Mouse (Mus musculus) megakaryocyte, adult 5-6 weeks (primary cell): ENCODE measurements around the gene Map2k3. TPM values are rescaled to one million over a fixed set of nuclear protein-coding genes. Genes with fewer than 3 reads are reported as not detected.

Experiments used
- ATAC-seq: 2 replicates; pipeline ENCODE4 v1.8.0; 2016; ENCODE audit warnings: mild to moderate bottlenecking, inconsistent platforms; ENCODE audit not compliant: poor library complexity, severe bottlenecking
- total RNA-seq, 2 experiments: library from RNA; stranded (forward) in 1 of 2; stranded (reverse) in 1 of 2; fragments of 153-499, 151-499 nt in 1 of 2; fragments of 221-1000, 200-1000 nt in 1 of 2; gene quantifications; 2 replicates each; pipeline versions ENCODE4 v1.2.3 to v1.2.4; 2015 to 2017

The Map2k3 gene
- total RNA-seq, 2 experiments from 2014 or later: 10.5 to 34.2 TPM

DNA sequence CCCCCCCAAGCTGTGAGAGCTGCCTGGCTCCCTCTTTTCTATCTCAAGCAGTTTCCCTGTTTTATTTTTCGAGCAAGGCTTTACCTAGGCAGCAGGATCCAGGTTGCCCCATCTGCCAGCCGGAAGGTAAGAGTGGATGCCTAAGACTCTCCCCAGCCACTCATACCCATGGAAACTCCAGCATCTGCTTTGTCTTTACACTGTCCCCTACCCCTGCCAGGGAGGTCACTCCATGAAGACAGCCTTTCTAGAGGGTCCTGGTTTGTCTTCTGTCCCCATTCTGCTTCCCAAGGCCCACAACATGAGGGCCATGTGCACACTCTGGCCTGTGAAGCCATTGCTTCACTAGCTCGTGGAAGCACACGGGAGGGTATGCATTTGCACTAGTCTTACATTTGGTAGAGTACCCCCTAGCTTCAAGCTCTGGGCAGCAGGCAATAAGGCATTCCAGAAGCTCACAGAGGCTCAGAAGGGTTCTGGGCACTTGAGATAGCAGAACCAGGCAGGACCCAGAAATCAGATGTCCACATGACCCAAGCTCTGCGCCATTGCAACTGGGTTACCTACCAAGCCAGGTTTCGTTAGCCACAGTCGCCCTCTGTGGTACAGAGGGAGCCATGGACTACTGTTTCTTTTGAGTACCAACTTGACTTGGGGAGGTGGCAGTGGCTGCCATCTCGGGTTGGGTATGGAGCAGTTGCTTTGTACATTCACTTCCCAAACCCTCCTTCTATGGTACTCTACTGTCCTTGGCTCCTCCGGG is 24.0 kb downstream of the Map2k3 start:
- ATAC-seq: no peak

DNA sequence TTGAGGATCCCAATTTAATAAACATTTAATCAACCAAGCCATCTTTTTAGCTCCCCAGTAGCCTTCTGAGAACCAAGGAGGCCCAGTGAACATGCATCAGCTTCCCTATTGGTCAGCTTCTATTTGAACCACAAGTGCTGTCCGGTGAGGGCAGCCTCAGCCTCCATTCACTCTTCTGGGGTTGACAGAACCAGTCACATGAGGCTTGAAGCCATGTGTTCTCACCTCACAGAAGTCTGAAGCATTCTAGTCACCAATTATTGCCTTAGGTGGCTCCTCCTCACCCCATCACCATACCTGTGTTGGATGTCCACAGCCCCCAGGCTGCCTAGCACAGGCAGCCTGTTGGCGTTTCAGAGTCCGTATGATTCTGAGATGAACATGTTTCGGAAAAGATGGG is 27.1 kb downstream of the Map2k3 start:
- no peak for ATAC-seq

DNA sequence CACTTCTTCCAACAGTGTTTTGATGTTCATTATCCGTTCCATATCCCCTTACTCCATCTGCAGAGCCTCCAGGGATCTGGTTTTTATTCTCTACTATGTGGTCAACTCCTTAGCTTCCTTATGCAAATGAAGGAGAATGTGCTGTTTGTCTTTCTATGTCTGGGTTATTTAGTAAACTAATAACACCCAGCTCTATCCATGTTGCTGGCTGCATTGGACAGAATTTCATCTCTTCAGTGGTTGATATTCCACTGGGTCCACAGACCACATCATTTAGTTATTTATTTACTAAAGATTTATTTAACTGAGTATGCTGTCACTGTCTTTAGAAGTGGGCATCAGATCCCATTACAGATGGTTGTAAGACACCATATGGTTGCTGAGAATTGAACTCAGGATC is 29.3 kb downstream of the Map2k3 start:
- ATAC-seq: no peak

DNA sequence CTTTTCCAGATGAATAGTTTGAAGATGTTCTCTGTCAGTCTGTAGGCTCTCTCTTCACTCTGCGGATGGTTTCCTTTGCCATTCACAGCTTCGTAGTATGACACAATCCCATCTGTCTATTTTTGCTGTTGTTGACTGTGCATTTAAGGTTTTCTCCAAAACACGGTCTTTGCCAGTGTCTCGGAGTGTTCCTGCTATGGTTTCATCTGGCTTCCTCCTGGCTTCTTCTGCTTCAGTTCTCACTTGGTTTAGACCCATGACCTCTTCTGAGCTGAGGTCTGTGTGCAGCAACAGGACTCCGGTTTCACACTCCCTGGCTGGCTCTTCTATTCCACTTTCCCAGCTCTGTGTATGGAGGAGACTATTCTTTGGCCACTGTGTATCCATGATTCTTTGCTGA is 30.9 kb downstream of the Map2k3 start:
- ATAC-seq: no peak

DNA sequence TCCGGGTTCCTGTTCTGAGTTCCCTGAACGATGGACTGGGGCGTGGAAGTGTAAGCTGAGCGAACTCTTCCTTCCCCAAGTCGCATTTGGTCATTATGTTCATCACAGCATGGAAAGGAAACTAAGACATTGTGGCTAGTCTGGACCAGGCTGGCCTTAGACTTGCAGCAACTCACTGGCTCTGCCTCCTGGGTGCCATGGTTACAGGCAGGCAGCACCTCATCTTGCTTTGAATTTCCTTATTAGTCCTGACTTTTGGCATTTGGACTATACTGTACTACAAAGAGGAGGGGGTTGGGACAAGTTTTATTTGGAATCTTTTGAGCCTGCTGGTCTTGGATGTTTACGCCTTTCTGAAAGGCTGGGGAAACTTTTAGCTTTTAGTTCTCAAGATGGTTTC is 35.1 kb downstream of the Map2k3 start:
- no peak for ATAC-seq

DNA sequence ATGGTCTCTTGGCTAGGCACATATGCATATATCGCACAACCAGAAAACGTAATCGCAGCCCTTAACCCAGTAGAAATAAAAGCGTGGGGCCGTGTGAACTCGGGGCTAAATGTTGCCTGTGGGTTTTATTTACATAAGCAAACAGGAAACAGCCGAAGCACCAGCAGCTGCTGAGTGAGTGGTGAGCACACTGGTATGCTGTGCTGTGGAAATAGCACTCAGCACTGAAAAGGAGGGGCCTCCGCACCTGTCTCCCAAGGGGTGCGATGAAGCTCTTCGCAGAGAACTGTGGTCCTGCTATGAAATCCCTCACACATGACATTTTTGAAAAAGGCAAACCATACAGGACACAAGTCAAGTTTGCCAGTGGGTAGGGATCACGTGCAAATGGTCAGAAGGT is 43.3 kb downstream of the Map2k3 start:
- no peak for ATAC-seq

DNA sequence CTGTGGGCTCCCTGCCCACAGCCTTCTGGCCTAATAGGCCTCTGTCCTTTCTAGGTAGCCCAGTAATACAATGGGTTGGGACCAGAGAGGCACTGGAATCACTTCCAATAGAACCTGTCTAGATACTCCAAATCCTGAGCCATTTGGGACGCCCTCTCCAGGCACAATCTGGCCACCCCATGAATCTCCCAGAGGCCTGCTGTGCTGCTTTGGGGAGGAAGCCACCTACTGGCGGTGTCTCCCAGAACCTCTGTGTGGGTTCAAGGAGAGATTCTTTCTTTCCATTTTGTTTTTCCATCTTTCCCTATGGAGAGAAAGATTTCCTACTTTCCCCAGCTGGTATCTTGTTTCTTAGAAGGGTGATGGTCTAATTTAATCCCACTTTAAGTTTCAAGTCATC is 44.4 kb downstream of the Map2k3 start:
- no peak for ATAC-seq

DNA sequence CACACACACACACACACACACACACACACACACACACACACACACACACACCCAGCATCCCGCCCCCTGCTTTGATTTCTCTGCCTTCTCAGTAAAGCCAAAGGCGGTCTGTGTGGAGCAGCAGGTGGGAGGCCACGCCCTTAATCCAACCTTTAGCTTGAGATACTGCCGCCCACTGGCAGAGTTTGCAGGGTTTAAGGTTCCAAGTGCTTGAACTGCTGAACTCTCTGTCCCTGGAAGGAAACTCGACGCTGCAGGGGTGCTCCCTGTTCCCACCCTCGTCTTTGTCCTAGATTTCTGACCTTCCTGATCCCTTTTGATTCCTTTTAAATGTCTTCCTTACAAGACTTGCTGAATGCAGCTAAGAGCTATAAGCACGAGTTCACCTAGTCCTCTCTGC is 44.9 kb downstream of the Map2k3 start:
- no peak for ATAC-seq

DNA sequence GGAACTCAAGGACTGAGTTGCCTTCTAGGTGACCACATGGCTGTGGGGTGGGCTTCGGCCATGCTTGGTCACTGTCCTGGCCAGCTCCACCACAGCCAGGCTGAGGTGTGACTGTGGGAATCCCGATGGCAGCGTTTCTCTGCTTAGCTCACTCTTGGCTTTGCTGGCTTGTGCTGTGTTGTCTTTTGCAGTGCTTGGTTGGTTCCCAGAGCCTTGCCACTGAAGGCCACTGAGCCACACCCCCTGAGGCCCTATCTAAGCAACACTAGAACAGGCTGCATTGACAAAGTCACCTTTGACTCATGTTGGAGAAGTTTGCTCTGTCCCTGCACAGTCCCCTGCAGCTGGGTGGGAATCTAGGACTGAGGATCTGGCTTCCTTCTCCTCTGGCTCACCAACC is 45.3 kb downstream of the Map2k3 start:
- ATAC-seq: no peak

DNA sequence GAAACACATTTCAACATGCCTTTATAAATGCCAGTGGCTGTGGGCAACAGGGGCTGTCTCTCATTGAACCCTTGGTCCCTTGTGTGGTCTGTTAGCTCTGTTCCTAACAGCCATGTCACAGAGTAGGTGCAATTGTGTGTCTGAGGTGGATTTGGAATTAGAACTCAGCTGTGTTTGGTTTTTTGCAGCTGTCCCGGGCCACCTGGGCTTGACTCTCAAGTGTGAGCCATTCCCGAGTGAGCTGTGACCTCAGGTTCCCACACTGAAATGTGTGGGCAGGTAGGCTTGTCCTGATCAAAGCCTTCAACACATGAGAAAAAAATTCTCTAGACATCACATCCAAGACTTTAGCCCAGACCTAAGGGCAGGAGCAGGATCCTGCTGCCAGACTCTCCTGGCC is 46.8 kb downstream of the Map2k3 start:
- ATAC-seq: no peak

DNA sequence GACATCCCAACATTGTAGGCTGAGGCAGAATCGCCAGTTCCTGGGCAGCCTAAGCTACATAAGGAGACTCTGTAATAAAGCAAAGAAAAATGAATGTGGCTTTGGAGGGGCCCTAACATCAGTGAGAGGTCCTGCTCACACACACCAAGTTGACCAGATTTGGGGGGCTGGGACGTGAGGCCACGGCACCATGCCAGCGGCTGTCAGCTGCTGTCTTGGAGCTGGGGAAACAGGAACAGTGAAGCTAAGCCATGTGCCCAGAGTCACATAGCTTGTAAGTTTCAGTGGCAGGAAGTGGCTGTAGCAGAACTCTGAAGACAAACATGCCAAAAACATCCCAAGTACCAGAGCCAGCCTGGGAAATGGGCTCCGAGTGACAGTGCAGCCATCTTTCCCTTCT is 48.0 kb downstream of the Map2k3 start:
- no peak for ATAC-seq

DNA sequence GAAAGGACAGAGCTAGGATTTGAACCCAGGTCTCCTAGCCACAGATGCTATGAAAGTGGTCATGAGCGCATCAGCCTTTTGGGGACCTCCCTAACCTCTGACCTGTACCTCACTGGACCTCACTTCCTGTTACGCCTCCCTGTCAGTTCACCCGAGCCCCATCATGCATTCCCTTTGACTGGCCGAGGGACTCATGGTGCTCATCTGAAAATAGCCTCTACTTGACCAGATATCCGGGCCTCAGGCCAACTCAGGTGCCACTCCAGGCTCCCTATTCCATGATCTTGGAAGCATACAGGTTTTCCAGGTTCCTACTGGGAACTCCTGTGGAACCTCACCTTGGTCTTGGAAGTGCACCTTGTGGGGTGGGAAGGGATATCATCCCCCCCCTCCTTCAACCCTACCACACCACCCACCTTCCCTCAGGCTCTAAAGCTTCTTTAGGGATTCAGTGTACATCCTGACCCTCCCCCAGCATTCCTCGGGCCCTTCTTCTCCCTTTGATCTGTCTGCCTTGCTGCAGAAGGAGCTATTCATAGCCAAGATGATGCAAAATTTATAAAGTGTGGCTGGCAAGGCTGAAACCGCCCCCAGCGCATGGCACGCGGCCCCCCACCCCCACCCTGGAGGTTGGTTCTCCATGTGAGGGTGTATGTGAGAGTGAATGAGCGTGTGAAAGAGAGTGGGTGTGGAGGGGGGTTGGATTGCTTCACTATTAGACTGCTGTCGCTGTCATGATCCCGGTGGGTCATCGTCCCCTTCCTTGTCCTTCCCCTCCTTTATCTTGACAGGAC is 50.1 kb downstream of the Map2k3 start:
- no peak for ATAC-seq

DNA sequence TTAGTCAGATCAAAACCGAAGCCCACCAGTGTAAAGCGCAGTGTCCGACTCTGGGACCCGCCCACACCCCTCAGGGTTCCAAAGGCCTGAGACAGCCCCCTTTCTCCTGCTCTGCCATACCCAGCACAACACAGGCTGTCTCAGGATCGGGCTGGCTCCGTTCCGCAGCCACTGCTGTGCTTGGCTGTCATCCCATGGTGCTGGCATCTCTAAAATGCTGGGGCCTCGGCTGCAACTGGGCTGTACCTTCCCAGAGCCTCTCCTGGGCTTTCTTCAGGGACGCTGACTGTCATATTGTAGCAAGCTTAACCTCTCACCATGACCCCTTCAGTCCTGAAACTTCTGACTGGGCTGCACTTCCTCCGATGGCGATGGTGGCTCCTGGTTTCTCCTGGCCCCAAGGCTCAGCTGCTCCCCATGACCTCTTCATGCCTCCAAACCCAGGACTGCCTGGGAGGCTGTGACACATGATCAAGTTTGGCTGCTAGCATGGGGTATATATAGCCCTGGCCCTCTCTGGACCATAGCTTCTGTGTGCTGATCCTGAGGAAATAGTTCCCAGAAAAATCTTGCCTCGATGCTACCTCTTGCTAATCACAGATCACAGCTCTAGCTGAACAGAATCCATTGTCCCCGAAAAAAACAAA is 53.2 kb downstream of the Map2k3 start:
- no peak for ATAC-seq

DNA sequence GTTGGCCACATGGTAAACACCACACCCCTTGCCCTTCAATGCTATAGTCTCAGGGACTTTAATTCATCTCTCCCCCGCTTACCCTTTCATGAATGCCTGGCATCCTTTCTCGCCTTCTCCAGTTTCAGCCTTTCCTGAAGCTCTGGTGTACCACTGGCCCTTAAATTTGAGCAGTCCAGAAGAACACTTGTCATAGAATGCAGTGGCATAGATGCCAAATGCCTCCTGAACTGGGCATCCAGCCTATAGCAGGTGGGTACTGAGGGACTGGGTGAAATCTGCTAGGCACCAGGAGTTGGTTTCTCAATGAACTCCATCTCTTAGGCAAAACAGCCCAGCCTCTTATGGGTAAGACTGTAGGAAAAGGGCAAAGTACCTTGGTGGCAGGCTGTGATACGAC is 58.6 kb downstream of the Map2k3 start:
- ATAC-seq: no peak

Other genes starting within 250 kb of the Map2k3 start
- gene Llgl1, start 232.3 kb upstream of the Map2k3 start, total RNA-seq (2015): 6.4 and 6.6 TPM in 2 replicates
- gene Llgl1, start 232.3 kb upstream of the Map2k3 start, total RNA-seq (2017): 4.1 and 4.9 TPM in 2 replicates
- gene Flii, start 204.8 kb upstream of the Map2k3 start, total RNA-seq (2015): 115 and 144 TPM in 2 replicates
- gene Flii, start 204.8 kb upstream of the Map2k3 start, total RNA-seq (2017): 158 and 172 TPM in 2 replicates
- gene Mief2, start 203.6 kb upstream of the Map2k3 start, total RNA-seq (2015): 3.3 and 3.7 TPM in 2 replicates
- gene Mief2, start 203.6 kb upstream of the Map2k3 start, total RNA-seq (2017): 4.7 and 7.4 TPM in 2 replicates
- 6.0 and 10.5 TPM in 2 replicates for gene Top3a, start 154.7 kb upstream of the Map2k3 start, total RNA-seq (2015)
- gene Top3a, start 154.7 kb upstream of the Map2k3 start, total RNA-seq (2017): 12.6 and 14.8 TPM in 2 replicates
- gene Smcr8, start 154.5 kb upstream of the Map2k3 start, total RNA-seq (2015): 27.4 and 32.1 TPM in 2 replicates
- 16.8 and 18.7 TPM in 2 replicates for gene Smcr8, start 154.5 kb upstream of the Map2k3 start, total RNA-seq (2017)
- gene Shmt1, start 120.3 kb upstream of the Map2k3 start, total RNA-seq (2015): 4.1 and 6.2 TPM in 2 replicates
- gene Shmt1, start 120.3 kb upstream of the Map2k3 start, total RNA-seq (2017): 13.7 and 15.6 TPM in 2 replicates
- gene Dhrs7b, start 101.4 kb upstream of the Map2k3 start, total RNA-seq (2015): 11.1 and 16.8 TPM in 2 replicates
- gene Dhrs7b, start 101.4 kb upstream of the Map2k3 start, total RNA-seq (2017): 12.9 and 15.6 TPM in 2 replicates
- 13.3 and 18.7 TPM in 2 replicates for gene Tmem11, start 52.8 kb upstream of the Map2k3 start, total RNA-seq (2015)
- gene Tmem11, start 52.8 kb upstream of the Map2k3 start, total RNA-seq (2017): 32.7 and 37.7 TPM in 2 replicates
- gene Natd1, start 17.3 kb upstream of the Map2k3 start, total RNA-seq (2015): 5.6 and 5.8 TPM in 2 replicates
- gene Natd1, start 17.3 kb upstream of the Map2k3 start, total RNA-seq (2017): 2.7 and 3.3 TPM in 2 replicates
- not detected in 2 replicates for gene Kcnj12, start 90.5 kb downstream of the Map2k3 start, total RNA-seq (2015)
- not detected in 2 replicates for gene Kcnj12, start 90.5 kb downstream of the Map2k3 start, total RNA-seq (2017)
- gene Tnfrsf13b, start 194.7 kb downstream of the Map2k3 start, total RNA-seq (2015): 59.3 and 72.4 TPM in 2 replicates
- gene Tnfrsf13b, start 194.7 kb downstream of the Map2k3 start, total RNA-seq (2017): 82.6 and 119 TPM in 2 replicates
- 22.8 and 28.6 TPM in 2 replicates for gene Usp22, start 243.0 kb downstream of the Map2k3 start, total RNA-seq (2015)
- gene Usp22, start 243.0 kb downstream of the Map2k3 start, total RNA-seq (2017): 40.3 and 47.4 TPM in 2 replicates